Mouse (Mus musculus) thymus, postnatal 0 days (tissue): ENCODE measurements around the gene Stx7. TPM values are rescaled to one million over a fixed set of nuclear protein-coding genes. Genes with fewer than 3 reads are reported as not detected.

Experiments used
- DNase-seq: peaks from one replicate; pipeline ENCODE4 v3.0.0-alpha.2; 2015; ENCODE audit warnings: low spot score
- polyA plus RNA-seq: library from polyadenylated mRNA; unstranded; fragments of >200 nt; fragmentation: Nextera tagmentation; extraction: Ambion mirVana; gene quantifications from 2 replicates; pipeline ENCODE4 v1.2.1, GENCODE M21; 2015

Stx7 gene
- polyA plus RNA-seq, 1 experiment from 2014 or later, result 67.7 TPM

GRCm38 (mm10) chr10:24165526-24166055 lies 16.5 kb downstream of the Stx7 start:
- DNase-seq, result no peak

DNA sequence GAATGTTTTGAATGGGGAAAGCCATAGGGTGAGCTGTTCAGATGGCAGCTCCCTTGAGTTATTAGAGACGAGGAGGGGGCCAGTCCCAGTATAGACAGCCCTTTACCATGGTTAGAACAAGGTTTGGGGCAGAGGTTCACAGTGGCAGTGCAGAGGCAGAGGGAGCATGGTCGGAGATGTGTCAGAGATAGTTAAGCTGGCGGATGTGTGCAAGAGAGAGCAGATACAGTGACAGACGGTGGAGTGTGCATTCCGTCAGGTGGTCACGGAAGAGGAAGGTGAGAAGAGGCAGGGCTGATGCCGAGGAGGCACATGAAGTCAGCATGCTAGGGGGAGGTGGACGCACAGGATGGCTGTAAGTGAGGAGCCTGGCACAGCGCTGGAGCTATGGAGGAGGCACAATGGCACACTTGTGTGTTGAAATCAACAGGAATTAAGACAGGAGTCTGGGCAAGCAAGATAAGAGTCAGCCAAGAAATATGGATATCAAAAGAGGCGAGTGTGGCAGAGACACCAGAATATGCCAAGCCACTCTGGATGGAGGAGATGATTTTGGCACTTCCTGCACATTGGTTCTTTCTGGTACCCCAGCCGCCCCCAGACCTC lies 19.0 kb downstream of the Stx7 start:
- no peak for DNase-seq

DNA sequence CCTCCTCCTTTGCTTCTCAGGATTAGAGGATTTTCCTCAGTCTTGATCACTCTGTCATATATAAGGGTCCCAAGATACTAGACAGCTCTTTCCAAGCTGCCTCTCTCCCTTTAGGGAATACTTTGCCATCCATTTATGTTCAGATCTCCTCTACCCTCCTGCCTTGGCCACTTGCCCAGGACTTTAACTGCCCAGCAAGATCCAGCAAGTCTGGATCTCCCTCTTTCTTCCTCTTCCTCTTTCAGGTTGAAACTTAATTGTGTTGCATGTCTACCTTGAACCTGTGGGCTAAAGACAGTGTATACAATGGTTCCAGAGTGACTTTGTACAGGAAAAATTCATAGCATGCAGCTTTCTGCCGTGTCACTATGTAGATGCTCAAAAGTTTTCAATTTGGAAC lies 19.8 kb downstream of the Stx7 start:
- DNase-seq, result no peak

DNA sequence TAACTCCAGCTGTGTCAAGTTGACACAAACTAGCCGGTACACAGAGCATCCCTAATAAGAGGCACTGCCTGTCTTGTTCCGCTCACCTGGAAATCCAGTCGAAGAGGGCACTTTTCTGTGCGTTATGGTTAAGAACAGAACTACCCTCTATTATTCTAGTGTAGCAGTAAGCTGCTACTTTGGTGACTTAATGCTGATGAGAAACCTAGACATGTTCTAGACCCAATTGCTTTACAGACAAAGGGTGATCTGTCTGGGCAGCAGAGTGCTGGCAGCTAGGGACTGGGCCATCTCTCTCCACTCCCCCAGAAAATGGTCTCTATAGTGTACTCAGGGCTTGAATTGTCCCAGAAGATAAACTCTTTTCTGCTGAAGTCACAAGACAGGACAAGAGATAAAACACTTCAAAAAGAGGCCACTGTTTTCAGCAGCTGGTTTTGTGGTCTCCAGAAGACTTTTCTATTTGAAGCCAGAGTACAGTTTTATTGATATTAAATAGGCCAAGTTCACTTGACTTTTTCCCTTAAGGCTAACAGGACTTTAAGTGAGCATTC lies 22.9 kb downstream of the Stx7 start:
- DNase-seq, result no peak

GRCm38 (mm10) chr10:24173210-24174001 lies 24.3 kb downstream of the Stx7 start:
- DNase-seq, result peak; percentile 72

- no peak for DNase-seq
Observed at GRCm38 (mm10) chr10:24190392-24190791, 41.3 kb downstream of the Stx7 start.

GRCm38 (mm10) chr10:24191977-24192376 lies 42.9 kb downstream of the Stx7 start:
- no peak for DNase-seq

GRCm38 (mm10) chr10:24199303-24199702 lies 50.2 kb downstream of the Stx7 start:
- no peak for DNase-seq

GRCm38 (mm10) chr10:24200099-24200498 lies 51.0 kb downstream of the Stx7 start:
- DNase-seq, result no peak

GRCm38 (mm10) chr10:24210075-24210474 lies 61.0 kb downstream of the Stx7 start:
- no peak for DNase-seq

- no peak for DNase-seq
Observed at GRCm38 (mm10) chr10:24213297-24213696, 64.2 kb downstream of the Stx7 start.

DNA sequence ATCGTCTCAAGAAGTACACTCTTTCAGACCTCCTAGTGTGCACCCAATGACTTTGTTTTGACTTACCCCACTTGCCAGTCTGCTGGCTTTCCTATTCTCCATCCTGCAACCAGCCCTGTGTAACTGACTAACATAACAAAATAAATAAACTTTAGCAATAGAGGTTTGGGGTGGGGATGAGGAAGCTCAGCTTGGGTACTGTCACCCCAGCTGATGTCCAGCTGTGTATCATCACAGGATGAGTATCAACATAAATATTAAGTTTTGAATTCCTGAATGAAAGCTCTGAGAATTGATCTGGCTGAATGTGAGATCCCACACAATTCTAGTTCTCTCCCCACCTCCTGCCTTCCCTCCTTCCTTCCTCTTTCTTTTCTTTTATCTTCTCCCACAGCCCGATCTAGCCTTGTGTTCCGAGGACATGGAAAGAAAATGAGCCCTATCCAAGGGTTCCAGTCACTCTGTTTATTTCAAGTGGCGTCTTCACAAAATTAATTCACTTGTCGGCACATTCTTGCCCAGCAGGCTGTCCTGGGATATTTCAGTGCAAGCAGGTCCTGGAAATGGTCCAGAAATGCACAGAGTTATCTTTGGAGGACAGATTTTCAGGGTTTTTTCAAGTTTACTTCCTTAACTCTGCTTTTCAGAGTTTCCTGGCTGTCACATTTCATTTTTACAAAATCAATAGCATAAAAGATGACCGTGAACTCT lies 68.6 kb downstream of the Stx7 start:
- no peak for DNase-seq

DNA sequence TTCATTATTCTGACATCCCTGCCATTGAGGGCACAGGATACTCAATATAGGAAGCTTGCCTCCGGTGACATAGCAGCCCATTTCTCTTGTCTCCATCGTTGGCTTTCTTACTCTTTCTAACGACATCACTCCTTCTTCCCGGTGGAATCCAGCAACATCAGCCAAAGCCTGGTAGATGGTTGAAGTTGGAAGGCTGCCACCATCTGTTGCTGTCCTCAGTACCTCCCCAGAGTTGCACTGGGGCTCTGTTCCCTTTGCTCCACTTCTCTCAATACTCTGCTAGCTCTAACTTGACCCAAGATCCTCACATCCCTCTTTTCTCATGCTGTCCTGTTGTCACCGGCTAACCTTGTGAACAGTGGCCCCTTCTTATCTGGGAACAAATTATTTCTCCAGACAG lies 71.8 kb downstream of the Stx7 start:
- no peak for DNase-seq

DNA sequence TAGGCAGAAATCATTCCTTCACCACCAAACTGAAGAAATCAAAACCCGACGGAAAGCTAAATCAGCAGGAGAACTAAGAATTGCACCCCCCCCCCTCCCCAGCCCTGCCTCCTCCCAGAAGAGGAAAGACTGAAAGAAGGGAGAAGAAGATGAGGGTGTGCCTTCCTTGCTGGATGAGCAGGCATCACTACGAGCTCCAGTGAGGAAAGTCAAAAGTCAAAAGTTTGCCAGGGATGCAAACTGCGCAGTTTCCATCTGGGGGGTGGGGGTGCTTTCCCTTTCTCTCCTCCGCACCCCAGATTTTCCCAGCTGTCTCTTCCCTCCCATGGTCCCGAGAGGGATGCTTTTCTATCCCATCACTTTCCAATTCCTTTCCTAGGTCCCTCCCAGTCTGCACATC lies 73.8 kb downstream of the Stx7 start:
- no peak for DNase-seq

DNA sequence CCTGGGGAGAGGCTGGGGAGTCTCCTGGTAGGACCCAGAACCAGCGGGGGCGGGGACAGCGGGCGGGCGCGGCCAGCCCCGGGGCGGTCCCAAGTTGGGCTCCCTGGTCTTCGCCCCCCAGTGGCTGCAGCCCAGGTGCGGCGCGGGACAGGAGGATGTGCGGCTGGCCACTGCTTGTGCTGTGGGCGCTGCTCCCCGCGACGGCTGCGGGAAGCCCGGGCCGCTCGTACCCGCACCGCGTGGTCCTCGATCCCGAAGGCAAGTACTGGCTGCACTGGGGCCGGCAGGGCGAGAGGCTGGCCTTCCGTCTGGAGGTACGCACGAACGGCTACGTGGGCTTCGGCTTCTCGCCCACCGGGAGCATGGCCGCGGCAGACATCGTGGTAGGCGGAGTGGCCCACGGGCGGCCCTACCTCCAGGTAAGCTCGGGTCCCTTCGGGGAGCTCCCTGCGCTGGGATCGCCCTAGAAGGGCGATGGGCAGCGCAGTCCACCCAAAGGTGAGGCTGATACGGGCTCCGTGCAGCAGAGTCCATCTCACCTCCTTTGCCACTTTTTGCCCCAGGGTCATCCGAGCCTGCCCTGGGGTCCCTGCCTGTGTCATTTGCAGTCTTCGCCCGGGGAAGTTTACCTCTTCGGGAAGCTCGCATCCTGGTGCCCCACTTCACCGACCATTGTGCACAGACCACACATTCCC lies 74.5 kb downstream of the Stx7 start, which contains the start of gene Moxd1:
Gene Moxd1, plus strand, starts transcription at position 69 of the 695 bp plus-strand sequence.
- DNase-seq, result no peak

- DNase-seq, result no peak
Observed at GRCm38 (mm10) chr10:24224591-24224990, 75.5 kb downstream of the Stx7 start.

GRCm38 (mm10) chr10:24228318-24229183 lies 79.4 kb downstream of the Stx7 start:
- no peak for DNase-seq

GRCm38 (mm10) chr10:24232281-24232680 lies 83.2 kb downstream of the Stx7 start:
- no peak for DNase-seq

DNA sequence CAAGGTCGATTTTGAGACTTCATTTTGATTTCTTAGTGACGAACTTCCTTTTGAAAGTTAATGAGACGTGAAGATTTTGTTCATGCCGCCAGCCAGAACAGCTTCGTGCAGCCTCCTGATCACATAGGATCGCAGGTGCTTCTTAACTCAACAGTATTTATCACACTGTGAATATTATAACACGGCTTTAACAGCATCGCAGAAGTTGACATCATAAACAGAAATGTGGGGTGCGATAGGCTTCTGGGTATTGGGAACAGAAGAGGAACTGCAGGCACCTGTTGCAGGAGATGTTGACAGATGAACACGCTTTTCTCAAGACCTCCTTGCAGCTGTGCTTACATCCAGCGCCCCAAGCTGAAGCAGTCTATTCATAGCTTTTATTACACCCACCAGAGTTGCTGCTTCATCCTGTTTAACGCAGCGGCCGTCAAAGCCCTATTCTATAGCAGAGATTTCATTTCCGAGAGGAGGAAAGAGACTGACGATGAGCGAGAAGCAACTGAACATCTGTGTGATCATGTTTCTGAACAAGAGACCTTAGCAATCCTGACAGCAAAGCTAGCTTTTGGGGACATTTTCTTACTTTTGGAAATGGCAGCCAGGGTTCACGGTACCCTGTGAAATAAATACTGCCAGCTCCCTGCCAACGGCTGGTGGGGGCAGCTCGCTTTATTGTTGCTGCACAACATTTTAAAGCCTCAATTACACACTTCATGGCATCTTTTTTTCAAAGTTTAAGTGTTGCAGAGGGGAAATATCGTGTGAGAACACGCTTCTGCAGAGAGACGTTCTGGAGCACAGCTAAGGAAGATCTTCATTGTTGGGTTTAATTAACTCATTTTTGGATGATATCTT lies 86.6 kb downstream of the Stx7 start:
- DNase-seq, result no peak
